Mouse (Mus musculus): ENCODE results near the gene Bola1.

- TF ChIP-seq CTCF (IDR thresholded peaks at IDR 0.05; ENCODE audit: control insufficient read depth, insufficient read depth, insufficient replicate concordance, low read depth, low read length) (no peak), POLR2A (IDR thresholded peaks at IDR 0.05; ENCODE audit: control insufficient read depth, low read depth, low read length) (no peak)
Measured at GRCm38 (mm10) chr3:96222774-96223173, 3.3 kb upstream of the Bola1 start.

Measured in testis, adult 2 months (tissue).